Mouse (Mus musculus) limb, embryonic 14.5 days (tissue): Measurements from ENCODE around the gene Kctd7. TPM values are rescaled to one million over a fixed set of nuclear protein-coding genes. Genes with fewer than 3 reads are reported as not detected.

ENCODE experiments used
- ATAC-seq: fragments of 200-750 bp; cut with Nextera tagmentation; 2 replicates; pipeline ENCODE4 v1.8.0; 2017; ENCODE audit warnings: low read depth, moderate number of reproducible peaks, moderate TSS enrichment; ENCODE audit not compliant: low FRiP score
- DNase-seq: peaks from one replicate; pipeline ENCODE4 v3.0.0-alpha.2; 2015; ENCODE audit warnings: low spot score
- H3K27ac ChIP-seq: fragments of 300-500 bp; sonication (generic); replicated peaks from 2 replicates; pipeline ENCODE4 v1.5.1; 2014; ENCODE audit warnings: low read depth, mild to moderate bottlenecking, low read length, moderate library complexity, mixed read lengths
- H3K27me3 ChIP-seq: fragments of 300-500 bp; sonication (generic); 2 replicates; pipeline ENCODE4 v1.6.1; 2014; ENCODE audit warnings: low read length, mixed read lengths; ENCODE audit not compliant: control insufficient read depth, insufficient read depth
- H3K36me3 ChIP-seq: fragments of 300-500 bp; sonication (generic); 2 replicates; pipeline ENCODE4 v1.6.1; 2014; ENCODE audit warnings: mild to moderate bottlenecking, low read length, moderate library complexity, mixed read lengths; ENCODE audit not compliant: control insufficient read depth, insufficient read depth
- H3K4me1 ChIP-seq: fragments of 300-500 bp; sonication (generic); 2 replicates; pipeline ENCODE4 v1.6.1; 2014; ENCODE audit warnings: antibody characterized with exemption, low read length, mixed read lengths; ENCODE audit not compliant: control insufficient read depth, insufficient read depth
- H3K4me2 ChIP-seq: fragments of 300-500 bp; sonication (generic); replicated peaks from 2 replicates; pipeline ENCODE4 v1.6.1; 2014; ENCODE audit warnings: low read depth, mild to moderate bottlenecking, low read length, moderate library complexity; ENCODE audit not compliant: severe bottlenecking
- H3K4me3 ChIP-seq: fragments of 300-500 bp; sonication (generic); replicated peaks from 2 replicates; pipeline ENCODE4 v1.5.1; 2014; ENCODE audit warnings: low read length
- H3K9ac ChIP-seq: fragments of 300-500 bp; sonication (generic); 2 replicates; pipeline ENCODE4 v1.6.1; 2014; ENCODE audit warnings: mild to moderate bottlenecking, low read depth, low read length, moderate library complexity; ENCODE audit not compliant: severe bottlenecking
- H3K9me3 ChIP-seq: fragments of 300-500 bp; sonication (generic); 2 replicates; pipeline ENCODE4 v1.6.1; 2016; ENCODE audit warnings: low read length; ENCODE audit not compliant: control insufficient read depth
- POLR2A ChIP-seq: fragments of 200-500 bp; IDR thresholded peaks from 2 replicates; pipeline ENCODE4 v1.8.0; 2012; ENCODE audit warnings: inconsistent platforms, mild to moderate bottlenecking, moderate library complexity, borderline replicate concordance; ENCODE audit not compliant: insufficient read depth, insufficient read length; ENCODE audit errors: extremely low read depth
- WGBS: fragments of 180-500 bp; shearing (Covaris S2); extraction: QIAGEN DNeasy Blood & Tissue Kit; methylation state at CpG from one replicate; pipeline ENCODE4 v1.1.7; 2014; 5-methylcytosine and 5-hydroxymethylcytosine counted together
- polyA plus RNA-seq, 2 experiments: library from polyadenylated mRNA; depleted of rRNA in 1 of 2; stranded (reverse) in 1 of 2; unstranded in 1 of 2; fragments of >200 nt; fragmentation: Nextera tagmentation in 1 of 2; extraction: Ambion mirVana in 1 of 2; gene quantifications; 2 replicates each; pipeline versions ENCODE4 v1.2.1 to v1.2.3; 2012 to 2014

The Kctd7 gene
- polyA plus RNA-seq (2012; rRNA removed): 5.5 and 7.7 TPM in 2 replicates
- 6.1 and 6.2 TPM in 2 replicates for polyA plus RNA-seq (2014; fragmentation: Nextera tagmentation; extraction: Ambion mirVana)

DNA sequence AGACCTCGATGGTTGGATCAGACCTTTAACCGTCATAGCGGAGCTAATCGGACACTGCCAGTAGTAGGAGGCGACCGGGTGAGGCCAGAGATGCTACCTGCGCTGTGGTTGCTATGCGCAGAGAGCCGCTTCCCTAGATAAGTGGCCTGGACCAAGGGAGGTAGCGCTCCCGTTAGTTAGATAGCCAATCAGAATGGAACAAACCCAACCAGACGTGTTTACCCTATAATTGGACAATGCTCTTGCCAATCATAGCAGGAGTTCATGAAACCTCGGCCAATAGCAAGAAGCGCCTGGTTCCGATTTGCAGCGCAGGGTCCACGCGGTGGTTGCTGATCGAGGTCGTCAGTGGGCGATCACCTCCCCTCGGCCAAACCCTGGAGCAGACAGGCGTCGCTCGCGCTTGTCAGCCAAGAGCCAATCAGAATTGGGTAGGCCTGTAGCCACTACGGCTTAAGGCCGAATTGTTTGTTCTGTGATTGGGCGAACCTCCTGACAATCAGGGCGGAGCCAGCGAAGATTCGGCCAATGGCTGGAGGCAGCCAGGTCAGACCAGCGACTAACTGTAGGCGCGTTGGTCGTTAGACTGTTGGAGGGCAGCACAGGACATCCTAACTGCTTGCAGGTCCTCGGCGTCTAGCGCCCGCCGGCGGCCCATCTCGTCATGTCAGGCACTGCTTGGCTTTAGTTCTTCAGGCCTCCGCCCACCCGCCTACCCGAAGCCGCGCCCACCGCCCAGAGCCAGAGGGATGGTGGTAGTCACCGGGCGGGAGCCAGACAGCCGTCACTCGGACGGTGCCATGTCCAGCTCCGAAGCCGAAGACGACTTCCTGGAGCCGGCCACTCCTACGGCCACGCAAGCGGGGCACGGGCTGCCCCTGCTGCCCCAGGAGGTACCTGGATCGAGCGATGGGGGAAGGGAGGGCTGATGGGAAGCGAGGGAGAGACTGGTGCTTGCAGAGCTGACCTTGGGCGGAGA lies at the start of gene Kctd7:
Kctd7 (plus strand) TSS at position 528 of the 979 bp plus-strand sequence.
- Histone ChIP-seq H3K4me3 (peak within 1 kb of the TSS; percentile 65), H3K36me3 (0 out of 2 replicates have a peak, but pooled peaks cover 7% of the 10 kb centered on the region), H3K9me3 (no peaks in the 10 kb centered on the region), H3K4me1 (peaks cover 14% of the 10 kb centered on the region), H3K27me3 (no peaks in the 10 kb centered on the region), H3K9ac (peak within 1 kb of the TSS; percentile 72), H3K27ac (peak within 1 kb of the TSS; percentile 66), H3K4me2 (peak within 1 kb of the TSS; percentile 91)
- TF ChIP-seq POLR2A: peak; percentile 55; the same call in 1 of the 2 replicates
- peak; percentile 96 for ATAC-seq
- peak; percentile 98 for DNase-seq
- under 1% methylated on average over 66 of the region's 66 CpGs for WGBS

DNA sequence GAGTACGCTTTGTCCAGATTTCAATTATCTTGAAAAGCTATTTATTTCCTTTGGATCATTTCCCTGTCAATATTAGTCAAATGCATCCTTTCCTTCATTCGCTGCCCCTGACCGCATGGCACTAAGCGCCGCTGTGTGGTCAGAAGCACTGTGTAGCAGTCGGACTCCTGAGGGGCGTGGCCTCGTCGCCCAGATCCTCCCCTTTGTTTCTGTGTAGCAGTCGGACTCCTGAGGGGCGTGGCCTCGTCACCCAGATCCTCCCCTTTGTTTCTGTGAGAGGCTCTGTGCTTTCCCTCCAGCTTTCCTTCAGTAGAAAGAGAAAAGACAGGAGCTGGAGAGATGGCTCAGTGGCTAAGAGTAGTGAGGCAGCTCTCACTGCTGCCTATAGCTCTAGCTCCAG lies 47.9 kb upstream of the Kctd7 start:
- 72% methylated on average over 12 of the region's 12 CpGs for WGBS
- Histone ChIP-seq H3K4me1 (no peaks in the 10 kb centered on the region), H3K4me3 (no peak overlapping the region), H3K4me2 (no peak overlapping the region), H3K27me3 (no peaks in the 10 kb centered on the region), H3K9ac (no peak overlapping the region), H3K9me3 (no peaks in the 10 kb centered on the region), H3K27ac (no peak overlapping the region), H3K36me3 (peaks cover 2% of the 10 kb centered on the region; the same call in 1 of the 2 replicates)
- DNase-seq (no peak), ATAC-seq (no peak)
- no peak for TF ChIP-seq POLR2A

DNA sequence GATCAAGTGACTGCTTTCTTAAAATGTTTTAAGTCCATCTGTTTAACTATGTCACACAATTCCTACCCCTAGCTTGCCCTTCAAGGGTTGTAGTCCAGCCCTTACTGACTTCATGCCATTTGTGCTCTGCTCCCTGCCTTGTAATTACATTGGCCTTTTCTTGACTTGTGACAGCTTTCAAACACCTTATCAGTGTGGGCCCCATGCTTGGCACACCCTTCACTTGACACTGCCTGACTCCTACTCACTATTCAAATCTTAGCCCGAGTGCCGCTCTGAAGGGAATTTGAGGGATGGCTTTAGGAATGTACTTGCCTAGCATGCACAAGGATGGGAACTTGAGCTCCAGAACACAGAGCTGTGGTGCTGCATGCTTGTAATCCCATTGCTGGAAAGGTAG lies 46.8 kb upstream of the Kctd7 start:
- H3K27me3 ChIP-seq: no peaks in the 10 kb centered on the region
- DNase-seq: no peak
- ATAC-seq: no peak
- 82% methylated on average over 2 of the region's 2 CpGs for WGBS
- TF ChIP-seq POLR2A: no peak
- H3K27ac ChIP-seq: no peak overlapping the region
- H3K4me2 ChIP-seq: no peak overlapping the region
- no peak overlapping the region for H3K9ac ChIP-seq
- H3K4me3 ChIP-seq: no peak overlapping the region
- peaks cover 10% of the 10 kb centered on the region for H3K36me3 ChIP-seq
- H3K9me3 ChIP-seq: no peaks in the 10 kb centered on the region
- H3K4me1 ChIP-seq: no peaks in the 10 kb centered on the region

DNA sequence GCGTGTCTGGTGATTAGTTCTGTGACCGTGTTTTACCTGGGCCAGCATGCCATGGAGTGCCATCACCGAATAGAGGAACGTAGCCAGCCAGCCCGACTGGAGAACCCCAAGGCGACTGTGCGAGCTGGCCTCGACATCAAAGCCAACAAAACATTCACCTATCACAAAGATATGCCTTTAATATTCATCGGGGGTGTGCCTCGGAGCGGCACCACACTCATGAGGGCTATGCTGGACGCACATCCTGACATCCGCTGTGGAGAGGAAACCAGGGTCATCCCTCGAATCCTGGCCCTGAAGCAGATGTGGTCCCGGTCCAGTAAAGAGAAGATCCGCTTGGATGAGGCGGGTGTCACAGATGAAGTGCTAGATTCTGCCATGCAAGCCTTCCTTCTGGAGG lies 42.9 kb upstream of the Kctd7 start:
- DNase-seq (no peak), ATAC-seq (no peak)
- Histone ChIP-seq H3K4me1 (no peaks in the 10 kb centered on the region), H3K9ac (no peak overlapping the region), H3K36me3 (peaks cover 22% of the 10 kb centered on the region), H3K4me3 (no peak overlapping the region), H3K9me3 (no peaks in the 10 kb centered on the region), H3K27me3 (no peaks in the 10 kb centered on the region), H3K27ac (no peak overlapping the region), H3K4me2 (no peak overlapping the region)
- TF ChIP-seq POLR2A: no peak
- WGBS: 97% methylated on average over 17 of the region's 17 CpGs

DNA sequence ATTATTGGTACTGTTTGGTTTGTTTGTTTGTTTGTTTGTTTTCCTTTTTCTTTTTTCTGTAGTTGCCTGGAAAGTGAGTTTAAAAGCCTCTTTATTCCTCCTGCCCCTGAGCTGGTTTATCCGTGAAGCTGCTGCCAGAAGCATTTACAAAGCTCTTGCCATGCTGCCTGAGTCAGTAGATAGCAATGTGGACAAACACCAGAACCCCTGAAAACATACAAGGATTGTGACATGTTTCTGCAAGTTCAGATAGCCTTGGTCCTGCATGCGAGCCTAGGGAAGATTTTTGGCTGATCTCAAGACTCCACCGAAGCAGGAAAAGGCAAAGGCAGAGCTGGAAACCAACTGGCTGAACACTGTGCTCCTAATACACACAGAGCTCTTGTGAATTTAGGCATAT lies 35.3 kb upstream of the Kctd7 start:
- no peak overlapping the region for H3K9ac ChIP-seq
- H3K4me1 ChIP-seq: peaks cover 8% of the 10 kb centered on the region
- H3K36me3 ChIP-seq: peaks cover 32% of the 10 kb centered on the region
- 94% methylated on average over 3 of the region's 3 CpGs for WGBS
- DNase-seq: no peak
- TF ChIP-seq POLR2A: no peak
- no peak overlapping the region for H3K4me2 ChIP-seq
- H3K27me3 ChIP-seq: no peaks in the 10 kb centered on the region
- no peak overlapping the region for H3K4me3 ChIP-seq
- H3K27ac ChIP-seq: no peak overlapping the region
- H3K9me3 ChIP-seq: no peaks in the 10 kb centered on the region
- no peak for ATAC-seq
